Mouse (Mus musculus) midbrain, embryonic 14.5 days (tissue): ENCODE results near the gene Abcc12. TPM values are rescaled to one million over a fixed set of nuclear protein-coding genes. Genes with fewer than 3 reads are reported as not detected.

ENCODE experiments used
- ATAC-seq: fragments of 200-750 bp; cut with Nextera tagmentation; 2 replicates; pipeline ENCODE4 v1.8.0; 2017; ENCODE audit warnings: moderate number of reproducible peaks, moderate library complexity; ENCODE audit not compliant: low FRiP score, low TSS enrichment
- DNase-seq: peaks from one replicate; pipeline ENCODE4 v3.0.0-alpha.2; 2015
- H3K27ac ChIP-seq: fragments of 300-500 bp; sonication (generic); replicated peaks from 2 replicates; pipeline ENCODE4 v1.5.1; 2014; ENCODE audit warnings: mild to moderate bottlenecking, low read depth, low read length, moderate library complexity
- H3K27me3 ChIP-seq: fragments of 300-500 bp; sonication (generic); 2 replicates; pipeline ENCODE4 v1.6.1; 2014; ENCODE audit warnings: low read length, control low read depth, mixed read lengths; ENCODE audit not compliant: control insufficient read depth, insufficient read depth
- H3K36me3 ChIP-seq: fragments of 300-500 bp; sonication (generic); 2 replicates; pipeline ENCODE4 v1.6.1; 2014; ENCODE audit warnings: low read length, control low read depth; ENCODE audit not compliant: control insufficient read depth, insufficient read depth
- H3K4me1 ChIP-seq: fragments of 300-500 bp; sonication (generic); 2 replicates; pipeline ENCODE4 v1.6.1; 2014; ENCODE audit warnings: mild to moderate bottlenecking, antibody characterized with exemption, low read length, control low read depth; ENCODE audit not compliant: control insufficient read depth, insufficient read depth
- H3K4me2 ChIP-seq: fragments of 300-500 bp; sonication (generic); 2 replicates; pipeline ENCODE4 v1.6.1; 2014; ENCODE audit warnings: mild to moderate bottlenecking, low read length, moderate library complexity
- H3K4me3 ChIP-seq: fragments of 300-500 bp; sonication (generic); replicated peaks from 2 replicates; pipeline ENCODE4 v1.5.1; 2014; ENCODE audit warnings: low read depth, low read length
- H3K9ac ChIP-seq: fragments of 300-500 bp; sonication (generic); replicated peaks from 2 replicates; pipeline ENCODE4 v1.6.1; 2014; ENCODE audit warnings: mild to moderate bottlenecking, low read length, moderate library complexity
- H3K9me3 ChIP-seq: fragments of 300-500 bp; sonication (generic); 2 replicates; pipeline ENCODE4 v1.6.1; 2016; ENCODE audit warnings: low read length, control low read depth, mixed read lengths; ENCODE audit not compliant: control insufficient read depth
- WGBS: fragments of 180-500 bp; shearing (Covaris S2); extraction: QIAGEN DNeasy Blood & Tissue Kit; methylation state at CpG from one replicate; pipeline ENCODE4 v1.1.7; 2014; 5-methylcytosine and 5-hydroxymethylcytosine counted together
- polyA plus RNA-seq: library from polyadenylated mRNA; unstranded; fragments of >200 nt; fragmentation: Nextera tagmentation; extraction: Ambion mirVana; gene quantifications from 2 replicates; pipeline ENCODE4 v1.2.1, GENCODE M21; 2014

Abcc12 gene
- polyA plus RNA-seq, 1 experiment from 2014 or later = 0.18 TPM

- Histone ChIP-seq H3K36me3 (no peaks in the 10 kb centered on the region), H3K4me2 (no peak overlapping the region), H3K27ac (no peak overlapping the region), H3K9ac (no peak overlapping the region), H3K9me3 (no peaks in the 10 kb centered on the region), H3K4me3 (no peak overlapping the region), H3K27me3 (no peaks in the 10 kb centered on the region), H3K4me1 (no peaks in the 10 kb centered on the region)
- WGBS = 55% methylated on average over 6 of the region's 6 CpGs
- DNase-seq (no peak), ATAC-seq (no peak)
Measured at GRCm38 (mm10) chr8:86586642-86587041, 6.2 kb upstream of the Abcc12 start.

DNA sequence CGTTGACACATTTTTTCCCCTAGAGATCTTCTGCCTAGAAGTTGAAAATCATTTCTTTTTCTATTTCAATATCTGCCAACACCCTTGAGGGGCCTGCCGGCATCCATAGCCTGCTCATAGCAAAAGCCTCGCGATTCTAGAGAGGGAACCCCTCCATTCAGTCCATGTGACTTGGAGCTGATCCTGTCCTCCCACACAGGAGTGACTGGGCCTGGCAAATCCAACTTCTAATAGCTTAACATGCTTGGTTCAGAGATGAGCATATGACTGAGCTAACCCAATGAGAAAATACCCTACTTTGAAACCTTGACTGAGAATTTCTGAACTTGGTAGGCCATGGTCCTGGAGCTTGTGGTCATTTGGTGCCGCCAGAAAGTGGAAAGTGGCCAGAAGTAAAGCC lies 5.6 kb upstream of the Abcc12 start:
- ATAC-seq = no peak; the same call in 1 of the 2 replicates
- Histone ChIP-seq H3K4me2 (no peak overlapping the region), H3K27me3 (no peaks in the 10 kb centered on the region), H3K9me3 (no peaks in the 10 kb centered on the region), H3K4me1 (no peaks in the 10 kb centered on the region), H3K27ac (no peak overlapping the region), H3K36me3 (no peaks in the 10 kb centered on the region), H3K4me3 (no peak overlapping the region), H3K9ac (no peak overlapping the region)
- 43% methylated on average over 5 of the region's 5 CpGs for WGBS
- DNase-seq = no peak

- H3K9ac ChIP-seq = peak overlapping the region; percentile 37; the same call in 1 of the 2 replicates
Measured at GRCm38 (mm10) chr8:86585532-86585931, 5.0 kb upstream of the Abcc12 start.

DNA sequence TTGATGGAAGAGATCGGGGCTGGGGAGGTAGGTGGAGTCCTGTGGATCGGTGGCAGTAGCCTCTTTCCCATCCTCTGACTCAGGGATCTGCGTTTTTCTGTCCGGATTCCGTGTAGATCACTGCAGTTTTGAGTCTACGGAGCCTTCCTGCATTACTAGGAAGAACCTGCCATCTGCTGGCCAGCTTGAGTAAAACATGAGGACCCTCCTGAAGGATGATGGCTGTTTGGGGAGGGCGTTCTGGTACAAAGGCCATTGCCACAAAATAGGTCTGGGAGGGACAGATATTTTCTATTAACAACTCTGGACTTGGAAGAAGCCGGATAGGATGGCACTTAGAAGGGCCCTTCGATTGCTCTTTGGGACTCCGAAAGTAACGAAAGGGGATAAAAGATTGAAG lies 4.6 kb upstream of the Abcc12 start:
- WGBS = 4% methylated on average over 11 of the region's 11 CpGs
- peak; percentile 70 for ATAC-seq

More at GRCm38 (mm10) chr8:86585532-86585931, 5.0 kb upstream of the Abcc12 start:
- ATAC-seq (peak; percentile 78; the same call in 1 of the 2 replicates), DNase-seq (peak; percentile 93)
- WGBS = 2% methylated on average over 16 of the region's 16 CpGs
- no peaks in the 10 kb centered on the region for H3K27me3 ChIP-seq
- no peaks in the 10 kb centered on the region for H3K9me3 ChIP-seq
- no peaks in the 10 kb centered on the region for H3K36me3 ChIP-seq
- H3K4me3 ChIP-seq = peak overlapping the region; percentile 39
- no peaks in the 10 kb centered on the region for H3K4me1 ChIP-seq
- H3K27ac ChIP-seq = peak overlapping the region; percentile 32; the same call in 1 of the 2 replicates
- H3K4me2 ChIP-seq = peak overlapping the region; percentile 73

GRCm38 (mm10) chr8:86581921-86582331 lies 1.4 kb upstream of the Abcc12 start:
- Histone ChIP-seq H3K27me3 (no peaks in the 10 kb centered on the region), H3K9ac (no peak overlapping the region), H3K9me3 (no peaks in the 10 kb centered on the region), H3K36me3 (no peaks in the 10 kb centered on the region), H3K4me3 (no peak overlapping the region), H3K27ac (no peak overlapping the region), H3K4me2 (no peak overlapping the region), H3K4me1 (no peaks in the 10 kb centered on the region)
- DNase-seq = peak; percentile 74
- ATAC-seq = no peak
- 84% methylated on average over 4 of the region's 4 CpGs for WGBS

More for the DNA sequence above, 4.6 kb upstream of the Abcc12 start:
- Histone ChIP-seq H3K4me1 (no peaks in the 10 kb centered on the region), H3K27me3 (no peaks in the 10 kb centered on the region), H3K9ac (peak overlapping the region; percentile 37; the same call in 1 of the 2 replicates), H3K4me2 (peak overlapping the region; percentile 73), H3K27ac (peak overlapping the region; percentile 32; the same call in 1 of the 2 replicates), H3K9me3 (no peaks in the 10 kb centered on the region), H3K36me3 (no peaks in the 10 kb centered on the region), H3K4me3 (peak overlapping the region; percentile 39)
- DNase-seq = peak; percentile 95

- ATAC-seq = no peak
- Histone ChIP-seq H3K27ac (no peak overlapping the region), H3K9me3 (no peaks in the 10 kb centered on the region), H3K4me1 (no peaks in the 10 kb centered on the region), H3K9ac (no peak overlapping the region), H3K4me2 (no peak overlapping the region), H3K4me3 (no peak overlapping the region), H3K27me3 (no peaks in the 10 kb centered on the region), H3K36me3 (no peaks in the 10 kb centered on the region)
- WGBS = 77% methylated on average over 8 of the region's 8 CpGs
- DNase-seq = no peak
Measured at GRCm38 (mm10) chr8:86578693-86579092, 1.8 kb downstream of the Abcc12 start.

GRCm38 (mm10) chr8:86578076-86578475 lies 2.4 kb downstream of the Abcc12 start:
- H3K4me2 ChIP-seq = no peak overlapping the region
- no peak overlapping the region for H3K27ac ChIP-seq
- H3K27me3 ChIP-seq = no peaks in the 10 kb centered on the region
- DNase-seq (no peak), ATAC-seq (no peak)
- no peaks in the 10 kb centered on the region for H3K9me3 ChIP-seq
- H3K4me3 ChIP-seq = no peak overlapping the region
- WGBS = 68% methylated on average over 9 of the region's 9 CpGs
- H3K9ac ChIP-seq = 0 out of 2 replicates have a peak overlapping the region, but pooled peaks have one; percentile 1
- no peaks in the 10 kb centered on the region for H3K36me3 ChIP-seq
- H3K4me1 ChIP-seq = no peaks in the 10 kb centered on the region

DNA sequence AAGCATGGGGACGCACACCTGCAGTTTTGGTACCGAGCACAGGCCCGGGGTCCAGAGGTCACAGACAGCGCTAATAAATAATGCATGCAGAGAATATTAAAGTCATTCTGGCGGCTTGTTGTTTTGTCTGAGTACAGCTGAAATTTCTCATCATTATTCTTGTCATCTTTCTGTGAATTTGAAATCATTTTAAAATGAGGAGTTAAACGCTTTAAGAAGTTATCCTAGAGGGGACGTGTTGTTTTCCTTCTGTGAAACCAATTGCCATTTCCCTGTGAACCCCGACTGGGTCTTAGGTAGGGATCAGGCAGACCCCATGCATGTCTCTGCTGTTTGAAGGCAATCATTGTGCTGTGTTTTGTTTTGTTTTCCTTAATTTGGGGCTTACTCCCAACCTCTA lies 2.9 kb downstream of the Abcc12 start:
- no peaks in the 10 kb centered on the region for H3K27me3 ChIP-seq
- no peaks in the 10 kb centered on the region for H3K36me3 ChIP-seq
- H3K9ac ChIP-seq = no peak overlapping the region
- H3K27ac ChIP-seq = no peak overlapping the region
- no peak overlapping the region for H3K4me3 ChIP-seq
- DNase-seq (no peak), ATAC-seq (no peak)
- H3K4me2 ChIP-seq = no peak overlapping the region
- 77% methylated on average over 8 of the region's 8 CpGs for WGBS
- H3K4me1 ChIP-seq = no peaks in the 10 kb centered on the region
- H3K9me3 ChIP-seq = no peaks in the 10 kb centered on the region

- Histone ChIP-seq H3K36me3 (no peaks in the 10 kb centered on the region), H3K27ac (no peak overlapping the region), H3K4me3 (no peak overlapping the region), H3K9me3 (no peaks in the 10 kb centered on the region), H3K9ac (no peak overlapping the region), H3K27me3 (no peaks in the 10 kb centered on the region), H3K4me2 (no peak overlapping the region), H3K4me1 (no peaks in the 10 kb centered on the region)
- WGBS = 91% methylated on average over 9 of the region's 9 CpGs
- DNase-seq = no peak
- no peak for ATAC-seq
Measured at GRCm38 (mm10) chr8:86563674-86564073, 16.8 kb downstream of the Abcc12 start.
